Mouse (Mus musculus): ENCODE measurements around the gene Smbd1. TPM values are rescaled to one million over a fixed set of nuclear protein-coding genes. Genes with fewer than 3 reads are reported as not detected.

The Smbd1 gene
- polyA plus RNA-seq, 1 experiment, result not detected

GRCm38 (mm10) chr16:32847103-32847502, 36.8 kb upstream of the Smbd1 start:
- Histone ChIP-seq H3K27ac (ENCODE audit: insufficient read depth, low read length) (no peak overlapping the region), H3K4me1 (ENCODE audit: control insufficient read depth, insufficient read depth, low read length) (no peaks in the 10 kb centered on the region; the same call in 1 of the 2 replicates), H3K27me3 (ENCODE audit: control insufficient read depth, insufficient read depth, low read length) (no peaks in the 10 kb centered on the region), H3K4me3 (replicated peaks; ENCODE audit: insufficient read depth, low read depth, low read length) (no peak overlapping the region)
- WGBS, result 74% methylated on average over 11 of the region's 11 CpGs
- no peak for TF ChIP-seq POLR2A (IDR thresholded peaks at IDR 0.05; ENCODE audit: borderline replicate concordance, insufficient read depth, low read length)
- TF ChIP-seq CTCF (IDR thresholded peaks at IDR 0.05; ENCODE audit: borderline replicate concordance, insufficient read depth, low read depth, low read length), result no peak
- DNase-seq, result no peak

- no peak for DNase-seq
- no peaks in the 10 kb centered on the region for H3K4me1 ChIP-seq (ENCODE audit: control insufficient read depth, insufficient read depth, low read length)
- 85% methylated on average over 4 of the region's 4 CpGs for WGBS
- no peak overlapping the region for H3K4me3 ChIP-seq (replicated peaks; ENCODE audit: insufficient read depth, low read depth, low read length)
- TF ChIP-seq CTCF (IDR thresholded peaks at IDR 0.05; ENCODE audit: borderline replicate concordance, insufficient read depth, low read depth, low read length), result no peak
- TF ChIP-seq POLR2A (IDR thresholded peaks at IDR 0.05; ENCODE audit: borderline replicate concordance, insufficient read depth, low read length), result no peak
- H3K27me3 ChIP-seq (ENCODE audit: control insufficient read depth, insufficient read depth, low read length), result no peaks in the 10 kb centered on the region
- no peak overlapping the region for H3K27ac ChIP-seq (ENCODE audit: insufficient read depth, low read length)
These were observed 21.2 kb upstream of the Smbd1 start for GRCm38 (mm10) chr16:32831501-32831900.

GRCm38 (mm10) chr16:32829104-32829503, 18.8 kb upstream of the Smbd1 start:
- Histone ChIP-seq H3K4me1 (ENCODE audit: control insufficient read depth, insufficient read depth, low read length) (no peaks in the 10 kb centered on the region), H3K4me3 (replicated peaks; ENCODE audit: insufficient read depth, low read depth, low read length) (no peak overlapping the region), H3K27me3 (ENCODE audit: control insufficient read depth, insufficient read depth, low read length) (no peaks in the 10 kb centered on the region), H3K27ac (ENCODE audit: insufficient read depth, low read length) (no peak overlapping the region)
- no peak for TF ChIP-seq CTCF (IDR thresholded peaks at IDR 0.05; ENCODE audit: borderline replicate concordance, insufficient read depth, low read depth, low read length)
- no peak for DNase-seq
- 92% methylated on average over 11 of the region's 11 CpGs for WGBS

- H3K4me3 ChIP-seq (replicated peaks; ENCODE audit: insufficient read depth, low read depth, low read length), result no peak overlapping the region
- H3K4me1 ChIP-seq (ENCODE audit: control insufficient read depth, insufficient read depth, low read length), result no peaks in the 10 kb centered on the region
- no peaks in the 10 kb centered on the region for H3K27me3 ChIP-seq (ENCODE audit: control insufficient read depth, insufficient read depth, low read length)
- 95% methylated on average over 11 of the region's 11 CpGs for WGBS
- DNase-seq, result no peak
- H3K27ac ChIP-seq (ENCODE audit: insufficient read depth, low read length), result no peak overlapping the region
- TF ChIP-seq POLR2A (IDR thresholded peaks at IDR 0.05; ENCODE audit: borderline replicate concordance, insufficient read depth, low read length), result no peak
- TF ChIP-seq CTCF (IDR thresholded peaks at IDR 0.05; ENCODE audit: borderline replicate concordance, insufficient read depth, low read depth, low read length), result no peak
These were observed 16.2 kb upstream of the Smbd1 start for GRCm38 (mm10) chr16:32826521-32826920.

GRCm38 (mm10) chr16:32825380-32825779, 15.1 kb upstream of the Smbd1 start:
- no peak for DNase-seq
- no peak for TF ChIP-seq POLR2A (IDR thresholded peaks at IDR 0.05; ENCODE audit: borderline replicate concordance, insufficient read depth, low read length)
- TF ChIP-seq CTCF (IDR thresholded peaks at IDR 0.05; ENCODE audit: borderline replicate concordance, insufficient read depth, low read depth, low read length), result no peak
- H3K27me3 ChIP-seq (ENCODE audit: control insufficient read depth, insufficient read depth, low read length), result no peaks in the 10 kb centered on the region
- no peak overlapping the region for H3K27ac ChIP-seq (ENCODE audit: insufficient read depth, low read length)
- H3K4me3 ChIP-seq (replicated peaks; ENCODE audit: insufficient read depth, low read depth, low read length), result no peak overlapping the region
- H3K4me1 ChIP-seq (ENCODE audit: control insufficient read depth, insufficient read depth, low read length), result no peaks in the 10 kb centered on the region
- WGBS, result 76% methylated on average over 12 of the region's 12 CpGs

GRCm38 (mm10) chr16:32824061-32824460, 13.8 kb upstream of the Smbd1 start:
- Histone ChIP-seq H3K27ac (ENCODE audit: insufficient read depth, low read length) (no peak overlapping the region), H3K27me3 (ENCODE audit: control insufficient read depth, insufficient read depth, low read length) (no peaks in the 10 kb centered on the region; the same call in 1 of the 2 replicates), H3K4me1 (ENCODE audit: control insufficient read depth, insufficient read depth, low read length) (no peaks in the 10 kb centered on the region), H3K4me3 (replicated peaks; ENCODE audit: insufficient read depth, low read depth, low read length) (no peak overlapping the region)
- no peak for DNase-seq
- TF ChIP-seq POLR2A (IDR thresholded peaks at IDR 0.05; ENCODE audit: borderline replicate concordance, insufficient read depth, low read length) (no peak), CTCF (IDR thresholded peaks at IDR 0.05; ENCODE audit: borderline replicate concordance, insufficient read depth, low read depth, low read length) (no peak)
- 94% methylated on average over 13 of the region's 13 CpGs for WGBS

- 93% methylated on average over 8 of the region's 8 CpGs for WGBS
- TF ChIP-seq POLR2A (IDR thresholded peaks at IDR 0.05; ENCODE audit: borderline replicate concordance, insufficient read depth, low read length) (no peak), CTCF (IDR thresholded peaks at IDR 0.05; ENCODE audit: borderline replicate concordance, insufficient read depth, low read depth, low read length) (no peak)
- H3K27ac ChIP-seq (ENCODE audit: insufficient read depth, low read length), result no peak overlapping the region
- no peaks in the 10 kb centered on the region; the same call in 1 of the 2 replicates for H3K27me3 ChIP-seq (ENCODE audit: control insufficient read depth, insufficient read depth, low read length)
- no peak for DNase-seq
- H3K4me3 ChIP-seq (replicated peaks; ENCODE audit: insufficient read depth, low read depth, low read length), result no peak overlapping the region
- H3K4me1 ChIP-seq (ENCODE audit: control insufficient read depth, insufficient read depth, low read length), result no peaks in the 10 kb centered on the region
These were observed 13.2 kb upstream of the Smbd1 start for GRCm38 (mm10) chr16:32823487-32823886.

- Histone ChIP-seq H3K27me3 (ENCODE audit: control insufficient read depth, insufficient read depth, low read length) (no peaks in the 10 kb centered on the region; the same call in 1 of the 2 replicates), H3K4me1 (ENCODE audit: control insufficient read depth, insufficient read depth, low read length) (no peaks in the 10 kb centered on the region), H3K4me3 (replicated peaks; ENCODE audit: insufficient read depth, low read depth, low read length) (no peak overlapping the region), H3K27ac (ENCODE audit: insufficient read depth, low read length) (no peak overlapping the region)
- 87% methylated on average over 5 of the region's 5 CpGs for WGBS
- no peak for TF ChIP-seq POLR2A (IDR thresholded peaks at IDR 0.05; ENCODE audit: borderline replicate concordance, insufficient read depth, low read length)
- TF ChIP-seq CTCF (IDR thresholded peaks at IDR 0.05; ENCODE audit: borderline replicate concordance, insufficient read depth, low read depth, low read length), result no peak
- no peak for DNase-seq
These were observed 12.6 kb upstream of the Smbd1 start for GRCm38 (mm10) chr16:32822881-32823280.
